Mouse (Mus musculus): ENCODE data around the gene Ifitm10.

DNA sequence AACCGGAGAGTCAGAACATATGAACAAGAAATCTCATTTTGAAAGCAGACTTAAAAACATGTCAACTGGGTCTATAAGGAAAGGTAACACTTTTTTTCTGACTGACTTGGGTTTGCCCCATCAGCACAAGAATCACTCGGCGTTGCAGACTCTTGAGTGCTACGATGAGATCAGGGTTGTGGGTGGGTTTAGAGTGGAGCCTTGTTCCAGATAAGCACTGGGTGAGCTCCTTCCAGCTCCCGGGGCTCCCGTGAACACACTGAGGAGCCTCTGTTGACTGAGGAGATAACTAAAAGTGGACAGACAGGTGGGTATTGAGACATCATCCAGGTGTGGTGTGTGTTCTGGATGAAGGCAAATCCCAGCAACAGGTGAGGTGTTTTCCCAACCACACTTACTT lies 39.7 kb upstream of the Ifitm10 start:
- TF ChIP-seq CTCF (IDR thresholded peaks at IDR 0.05; ENCODE audit: borderline replicate concordance, control insufficient read depth, extremely low read depth, insufficient read depth, low read length, poor library complexity): no peak
- TF ChIP-seq POLR2A (IDR thresholded peaks at IDR 0.05; ENCODE audit: control insufficient read depth, extremely low read depth, insufficient read depth, low read length, poor library complexity): no peak
